Mouse (Mus musculus): ENCODE data around the gene Atf5. TPM values are rescaled to one million over a fixed set of nuclear protein-coding genes. Genes with fewer than 3 reads are reported as not detected.

Gene Atf5
- polyA plus RNA-seq, 1 experiment from 2014 or later = 3.1 TPM

DNA sequence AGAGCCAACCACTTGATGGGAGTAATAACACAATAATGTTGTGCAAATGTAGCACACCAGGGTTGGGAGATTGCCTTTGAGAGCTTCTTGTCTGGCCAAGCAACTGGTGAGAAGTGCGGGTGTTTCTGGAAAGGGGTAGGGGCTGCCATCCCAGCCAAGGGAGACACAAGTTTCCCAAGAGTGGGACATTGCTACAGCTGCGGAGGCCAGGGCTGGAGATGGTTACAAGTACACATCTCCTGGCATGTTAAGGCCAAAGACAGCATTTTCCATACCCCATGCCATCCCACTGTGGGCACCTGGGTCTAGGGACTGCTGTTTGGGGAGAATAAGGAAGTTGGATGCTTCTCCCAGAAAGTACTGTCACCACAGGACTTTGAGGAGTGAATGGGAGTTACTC is 36.6 kb upstream of the Atf5 start:
- no peak for ATAC-seq (replicated peaks; ENCODE audit: insufficient number of reproducible peaks, low FRiP score, low TSS enrichment, low read depth)
- 93% methylated on average over 2 of the region's 2 CpGs for WGBS

GRCm38 (mm10) chr7:44852259-44853027 is 36.0 kb upstream of the Atf5 start:
- Histone ChIP-seq H3K27ac (replicated peaks; ENCODE audit: low read depth, low read length) (no peak overlapping the region), H3K4me2 (ENCODE audit: low read depth, low read length) (no peak overlapping the region; the same call in 1 of the 2 replicates), H3K4me1 (ENCODE audit: control insufficient read depth, insufficient read depth, low read length) (peaks cover 12% of the 10 kb centered on the region), H3K36me3 (replicated peaks; ENCODE audit: control insufficient read depth, insufficient read depth, low read depth, low read length) (no peaks in the 10 kb centered on the region; the same call in 1 of the 2 replicates), H3K4me3 (ENCODE audit: low read depth, low read length) (no peak overlapping the region), H3K27me3 (ENCODE audit: control insufficient read depth, insufficient read depth, low read length) (no peaks in the 10 kb centered on the region), H3K9ac (replicated peaks; ENCODE audit: low read length) (no peak overlapping the region; the same call in 1 of the 2 replicates), H3K9me3 (replicated peaks; ENCODE audit: control insufficient read depth, low read length) (no peaks in the 10 kb centered on the region)
- ATAC-seq (replicated peaks; ENCODE audit: insufficient number of reproducible peaks, low FRiP score, low TSS enrichment, low read depth) (no peak), DNase-seq (ENCODE audit: low spot score) (no peak)
- WGBS = 92% methylated on average over 29 of the region's 36 CpGs

More for the DNA sequence above, 36.6 kb upstream of the Atf5 start:
- Histone ChIP-seq H3K27me3 (ENCODE audit: control insufficient read depth, insufficient read depth, low read length) (no peaks in the 10 kb centered on the region), H3K4me1 (ENCODE audit: control insufficient read depth, insufficient read depth, low read length) (peaks cover 8% of the 10 kb centered on the region), H3K27ac (replicated peaks; ENCODE audit: low read depth, low read length) (no peak overlapping the region), H3K9me3 (replicated peaks; ENCODE audit: control insufficient read depth, low read length) (no peaks in the 10 kb centered on the region), H3K9ac (replicated peaks; ENCODE audit: low read length) (no peak overlapping the region), H3K4me2 (ENCODE audit: low read depth, low read length) (no peak overlapping the region), H3K4me3 (ENCODE audit: low read depth, low read length) (no peak overlapping the region), H3K36me3 (replicated peaks; ENCODE audit: control insufficient read depth, insufficient read depth, low read depth, low read length) (no peaks in the 10 kb centered on the region; the same call in 1 of the 2 replicates)
- DNase-seq (ENCODE audit: low spot score) = no peak

- ATAC-seq (replicated peaks; ENCODE audit: insufficient number of reproducible peaks, low FRiP score, low TSS enrichment, low read depth) (no peak), DNase-seq (ENCODE audit: low spot score) (no peak)
- peaks cover 12% of the 10 kb centered on the region for H3K4me1 ChIP-seq (ENCODE audit: control insufficient read depth, insufficient read depth, low read length)
- H3K9ac ChIP-seq (replicated peaks; ENCODE audit: low read length) = no peak overlapping the region
- H3K36me3 ChIP-seq (replicated peaks; ENCODE audit: control insufficient read depth, insufficient read depth, low read depth, low read length) = no peaks in the 10 kb centered on the region; the same call in 1 of the 2 replicates
- no peaks in the 10 kb centered on the region for H3K9me3 ChIP-seq (replicated peaks; ENCODE audit: control insufficient read depth, low read length)
- H3K27me3 ChIP-seq (ENCODE audit: control insufficient read depth, insufficient read depth, low read length) = no peaks in the 10 kb centered on the region
- 90% methylated on average over 12 of the region's 12 CpGs for WGBS
- H3K4me2 ChIP-seq (ENCODE audit: low read depth, low read length) = no peak overlapping the region
- no peak overlapping the region for H3K27ac ChIP-seq (replicated peaks; ENCODE audit: low read depth, low read length)
- no peak overlapping the region for H3K4me3 ChIP-seq (ENCODE audit: low read depth, low read length)
Observed at GRCm38 (mm10) chr7:44851625-44852234, 35.3 kb upstream of the Atf5 start.

DNA sequence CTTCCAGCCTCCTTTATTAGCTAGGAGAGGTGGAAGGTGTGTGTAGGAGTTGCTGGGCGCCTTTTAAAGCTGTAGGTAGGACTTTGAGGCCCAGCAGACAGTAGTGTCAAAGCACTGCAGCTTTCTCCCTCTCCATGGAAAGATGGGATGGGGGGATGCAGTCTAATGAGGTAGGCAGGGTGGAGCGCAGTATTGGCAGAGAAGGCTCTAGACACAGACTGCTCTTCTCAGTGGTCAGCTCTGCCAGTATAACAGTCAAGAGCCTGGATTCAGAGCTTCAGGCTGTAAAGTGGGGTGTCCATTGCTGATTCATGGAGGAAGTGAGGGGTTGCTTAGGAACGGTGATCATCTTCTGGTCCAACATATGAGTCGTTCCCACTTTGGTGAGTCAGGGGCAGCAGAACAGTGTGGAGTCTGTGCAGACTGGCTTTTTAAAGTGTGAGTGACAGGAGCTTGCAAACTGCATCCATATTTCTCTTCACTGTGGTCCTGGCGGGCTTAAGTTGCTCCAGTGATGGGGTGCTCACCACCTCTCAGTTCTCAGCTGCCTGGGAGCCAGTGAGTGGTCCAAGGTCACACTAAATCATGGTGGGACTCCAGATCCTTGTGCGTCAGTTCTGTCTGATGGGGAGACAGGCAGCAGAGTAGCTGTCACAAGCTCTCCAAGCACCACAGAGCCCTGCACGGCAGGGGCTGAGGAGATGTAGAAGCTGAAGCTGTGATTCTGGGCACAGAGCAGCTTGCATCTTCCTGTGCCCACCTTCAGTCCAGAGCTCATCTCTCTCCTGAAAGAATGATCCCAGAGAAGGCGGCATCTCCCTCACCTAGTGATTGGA is 34.5 kb upstream of the Atf5 start:
- Histone ChIP-seq H3K4me1 (ENCODE audit: control insufficient read depth, insufficient read depth, low read length) (peaks cover 12% of the 10 kb centered on the region), H3K9ac (replicated peaks; ENCODE audit: low read length) (peak overlapping the region; percentile 81), H3K9me3 (replicated peaks; ENCODE audit: control insufficient read depth, low read length) (no peaks in the 10 kb centered on the region), H3K36me3 (replicated peaks; ENCODE audit: control insufficient read depth, insufficient read depth, low read depth, low read length) (no peaks in the 10 kb centered on the region; the same call in none of the 2 replicates), H3K4me3 (ENCODE audit: low read depth, low read length) (peak overlapping the region; percentile 69), H3K27ac (replicated peaks; ENCODE audit: low read depth, low read length) (peak overlapping the region; percentile 88), H3K27me3 (ENCODE audit: control insufficient read depth, insufficient read depth, low read length) (no peaks in the 10 kb centered on the region), H3K4me2 (ENCODE audit: low read depth, low read length) (peak overlapping the region; percentile 62)
- 80% methylated on average over 8 of the region's 8 CpGs for WGBS
- ATAC-seq (replicated peaks; ENCODE audit: insufficient number of reproducible peaks, low FRiP score, low TSS enrichment, low read depth) (no peak), DNase-seq (ENCODE audit: low spot score) (no peak)

DNA sequence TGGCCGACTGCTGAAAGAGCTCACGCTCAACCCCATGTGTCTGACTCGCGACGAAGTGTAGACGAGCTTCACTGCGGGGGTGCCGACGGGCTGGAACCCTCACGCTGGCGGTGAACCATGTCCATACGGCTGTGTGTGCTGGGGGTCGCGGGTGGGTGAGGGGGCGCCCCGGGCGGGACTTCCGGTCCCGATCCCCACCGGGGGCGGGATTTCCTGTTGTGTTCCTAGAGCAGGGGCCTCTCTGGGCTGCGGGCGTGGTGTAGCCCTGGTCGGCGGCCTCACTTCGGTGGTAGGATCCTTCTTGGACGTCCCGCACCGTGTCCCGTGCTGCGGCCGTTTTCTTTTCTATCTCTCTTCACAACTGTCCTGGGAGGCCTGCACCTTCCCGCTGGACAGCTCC is 33.7 kb upstream of the Atf5 start:
- H3K27me3 ChIP-seq (ENCODE audit: control insufficient read depth, insufficient read depth, low read length) = no peaks in the 10 kb centered on the region
- peak overlapping the region; percentile 88 for H3K27ac ChIP-seq (replicated peaks; ENCODE audit: low read depth, low read length)
- H3K4me3 ChIP-seq (ENCODE audit: low read depth, low read length) = peak overlapping the region; percentile 69
- H3K4me1 ChIP-seq (ENCODE audit: control insufficient read depth, insufficient read depth, low read length) = peaks cover 10% of the 10 kb centered on the region
- no peaks in the 10 kb centered on the region for H3K9me3 ChIP-seq (replicated peaks; ENCODE audit: control insufficient read depth, low read length)
- H3K9ac ChIP-seq (replicated peaks; ENCODE audit: low read length) = peak overlapping the region; percentile 81
- H3K36me3 ChIP-seq (replicated peaks; ENCODE audit: control insufficient read depth, insufficient read depth, low read depth, low read length) = no peaks in the 10 kb centered on the region; the same call in none of the 2 replicates
- peak; percentile 22 for ATAC-seq (replicated peaks; ENCODE audit: insufficient number of reproducible peaks, low FRiP score, low TSS enrichment, low read depth)
- peak; percentile 91 for DNase-seq (ENCODE audit: low spot score)
- WGBS = 0% methylated on average over 33 of the region's 33 CpGs
- H3K4me2 ChIP-seq (ENCODE audit: low read depth, low read length) = peak overlapping the region; percentile 62

DNA sequence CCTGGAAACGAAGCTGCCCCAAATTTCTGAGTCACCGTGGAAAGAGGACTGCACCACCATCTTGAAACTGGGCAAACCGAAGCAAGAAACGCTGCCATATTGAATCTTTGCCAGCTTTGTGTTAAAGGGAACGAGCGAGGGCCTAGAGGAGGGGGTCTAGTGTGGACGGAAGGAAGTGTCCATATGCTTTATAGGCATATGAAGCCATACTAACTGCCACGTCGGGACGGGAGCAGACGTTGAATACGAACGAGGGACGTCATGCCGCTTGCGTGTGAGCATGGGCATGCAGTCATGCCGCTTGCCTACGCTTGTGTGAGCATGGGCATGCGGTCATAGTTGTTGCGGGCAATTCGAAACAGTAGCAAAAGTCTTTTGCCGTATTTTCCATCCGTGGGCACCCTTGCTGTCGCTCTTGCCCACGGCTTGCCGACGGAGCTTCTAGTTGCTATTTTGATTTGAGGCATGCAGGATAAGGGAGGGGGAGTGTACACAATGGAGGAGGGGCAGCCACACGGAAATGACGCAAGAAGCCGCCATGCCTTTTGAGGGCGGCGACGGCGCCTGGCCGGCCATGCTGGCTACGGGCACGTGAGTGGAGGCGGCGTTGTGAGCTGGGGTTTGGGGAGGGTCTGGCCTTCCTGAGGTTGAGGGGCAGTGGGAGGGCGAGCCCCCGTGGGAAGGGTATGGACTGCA is 33.1 kb upstream of the Atf5 start:
- peak overlapping the region; percentile 62 for H3K4me2 ChIP-seq (ENCODE audit: low read depth, low read length)
- DNase-seq (ENCODE audit: low spot score) = peak; percentile 93
- H3K9ac ChIP-seq (replicated peaks; ENCODE audit: low read length) = peak overlapping the region; percentile 81
- peak overlapping the region; percentile 69 for H3K4me3 ChIP-seq (ENCODE audit: low read depth, low read length)
- ATAC-seq (replicated peaks; ENCODE audit: insufficient number of reproducible peaks, low FRiP score, low TSS enrichment, low read depth) = peak; percentile 50
- no peaks in the 10 kb centered on the region; the same call in none of the 2 replicates for H3K36me3 ChIP-seq (replicated peaks; ENCODE audit: control insufficient read depth, insufficient read depth, low read depth, low read length)
- H3K27ac ChIP-seq (replicated peaks; ENCODE audit: low read depth, low read length) = peak overlapping the region; percentile 88
- WGBS = under 1% methylated on average over 41 of the region's 41 CpGs
- H3K27me3 ChIP-seq (ENCODE audit: control insufficient read depth, insufficient read depth, low read length) = no peaks in the 10 kb centered on the region
- peaks cover 9% of the 10 kb centered on the region for H3K4me1 ChIP-seq (ENCODE audit: control insufficient read depth, insufficient read depth, low read length)
- H3K9me3 ChIP-seq (replicated peaks; ENCODE audit: control insufficient read depth, low read length) = no peaks in the 10 kb centered on the region

- H3K36me3 ChIP-seq (replicated peaks; ENCODE audit: control insufficient read depth, insufficient read depth, low read depth, low read length) = peaks cover 5% of the 10 kb centered on the region
- WGBS = under 1% methylated on average over 54 of the region's 54 CpGs
Observed at GRCm38 (mm10) chr7:44848561-44849415, 32.3 kb upstream of the Atf5 start, which contains the start of the genes Akt1s1 and Tbc1d17. TSS of gene Akt1s1 (plus strand) at chr7:44848991. TSS of gene Tbc1d17 (minus strand) at chr7:44849079.

More at GRCm38 (mm10) chr7:44848561-44849415, 32.3 kb upstream of the Atf5 start, which contains the start of the genes Akt1s1 and Tbc1d17:
- Histone ChIP-seq H3K4me3 (ENCODE audit: low read depth, low read length) (peak within 1 kb of the TSS; percentile 69), H3K9ac (replicated peaks; ENCODE audit: low read length) (peak within 1 kb of the TSS; percentile 81), H3K27ac (replicated peaks; ENCODE audit: low read depth, low read length) (peak within 1 kb of the TSS; percentile 88), H3K9me3 (replicated peaks; ENCODE audit: control insufficient read depth, low read length) (no peaks in the 10 kb centered on the region), H3K4me2 (ENCODE audit: low read depth, low read length) (peak within 1 kb of the TSS; percentile 62), H3K4me1 (ENCODE audit: control insufficient read depth, insufficient read depth, low read length) (peaks cover 5% of the 10 kb centered on the region), H3K27me3 (ENCODE audit: control insufficient read depth, insufficient read depth, low read length) (no peaks in the 10 kb centered on the region)
- DNase-seq (ENCODE audit: low spot score) (peak; percentile 97), ATAC-seq (replicated peaks; ENCODE audit: insufficient number of reproducible peaks, low FRiP score, low TSS enrichment, low read depth) (peak; percentile 78)
